Mouse (Mus musculus): ENCODE measurements around the gene Tspan6.

Tspan6 gene

GRCm38 (mm10) chrX:133898014-133898542 is at the start of gene Tspan6:
Gene Tspan6 (minus strand): TSS chrX:133898429.
- DNase-seq (ENCODE audit: low spot score): peak; percentile 54

GRCm38 (mm10) chrX:133947427-133947826 is 49.2 kb upstream of the Tspan6 start:
- DNase-seq (ENCODE audit: low spot score): no peak

- no peak for DNase-seq (ENCODE audit: low spot score)
These were observed 41.3 kb upstream of the Tspan6 start for GRCm38 (mm10) chrX:133939561-133939960.

- DNase-seq (ENCODE audit: low spot score): no peak
These were observed 38.5 kb upstream of the Tspan6 start for GRCm38 (mm10) chrX:133936605-133937225.

- no peak for DNase-seq (ENCODE audit: low spot score)
These were observed 33.2 kb upstream of the Tspan6 start for GRCm38 (mm10) chrX:133931302-133932013.

- DNase-seq (ENCODE audit: low spot score): no peak
These were observed 28.5 kb upstream of the Tspan6 start for GRCm38 (mm10) chrX:133926760-133927159.

- no peak for DNase-seq (ENCODE audit: low spot score)
These were observed 23.0 kb upstream of the Tspan6 start for GRCm38 (mm10) chrX:133921187-133921586.

GRCm38 (mm10) chrX:133914219-133914618 is 16.0 kb upstream of the Tspan6 start:
- DNase-seq (ENCODE audit: low spot score): no peak

- DNase-seq (ENCODE audit: low spot score): no peak
These were observed 14.8 kb upstream of the Tspan6 start for GRCm38 (mm10) chrX:133913006-133913405.

GRCm38 (mm10) chrX:133911397-133912103 is 13.3 kb upstream of the Tspan6 start:
- no peak for DNase-seq (ENCODE audit: low spot score)

- no peak for DNase-seq (ENCODE audit: low spot score)
These were observed 10.0 kb upstream of the Tspan6 start, which contains the start of gene Srpx2 for GRCm38 (mm10) chrX:133908261-133908660. Gene Srpx2 (plus strand): TSS chrX:133908426.

- no peak for DNase-seq (ENCODE audit: low spot score)
These were observed 10.1 kb downstream of the Tspan6 start for GRCm38 (mm10) chrX:133888111-133888510.

- no peak for DNase-seq (ENCODE audit: low spot score)
These were observed 10.9 kb downstream of the Tspan6 start for GRCm38 (mm10) chrX:133887308-133887707.

- DNase-seq (ENCODE audit: low spot score): no peak
These were observed 28.5 kb downstream of the Tspan6 start for GRCm38 (mm10) chrX:133869743-133870142.

GRCm38 (mm10) chrX:133853637-133854036 is 44.6 kb downstream of the Tspan6 start:
- DNase-seq (ENCODE audit: low spot score): no peak

- no peak for DNase-seq (ENCODE audit: low spot score)
These were observed 47.5 kb downstream of the Tspan6 start, which contains the start of gene Tnmd for GRCm38 (mm10) chrX:133850680-133851079. Gene Tnmd (plus strand): TSS chrX:133850980.
